Mouse (Mus musculus) myocyte (in vitro differentiated cells): ENCODE results near the gene Tinag.

ENCODE experiments used
- E2F4 ChIP-seq: IDR thresholded peaks from one replicate; pipeline ENCODE4 v1.6.1; 2011; ENCODE audit warnings: mild to moderate bottlenecking, control low read depth, moderate library complexity; ENCODE audit not compliant: insufficient read depth
- MAX ChIP-seq: IDR thresholded peaks from one replicate; pipeline ENCODE4 v1.6.1; 2011; ENCODE audit warnings: low read depth, mild to moderate bottlenecking, control low read depth
- MYOD1 ChIP-seq, 3 experiments: IDR thresholded peaks; one replicate each; pipeline ENCODE4 v1.6.1; 2011; ENCODE audit warnings: control low read depth in 2 of 3, low read depth in 2 of 3, mild to moderate bottlenecking in 2 of 3, moderate library complexity in 1 of 3; ENCODE audit not compliant: insufficient read length in 2 of 3, control insufficient read depth in 1 of 3
- MYOG ChIP-seq, 3 experiments: IDR thresholded peaks; one replicate each; pipeline ENCODE4 v1.6.1; 2011; ENCODE audit warnings: control low read depth in 2 of 3, low read depth in 2 of 3, mild to moderate bottlenecking in 2 of 3; ENCODE audit not compliant: insufficient read length in 2 of 3, control insufficient read depth in 1 of 3, insufficient read depth in 1 of 3
- POLR2A ChIP-seq: IDR thresholded peaks from one replicate; pipeline ENCODE4 v1.6.1; 2011; ENCODE audit warnings: low read depth, mild to moderate bottlenecking, control low read depth, moderate library complexity; ENCODE audit not compliant: insufficient read length
- POLR2AphosphoS2 ChIP-seq: IDR thresholded peaks from one replicate; pipeline ENCODE4 v1.6.1; 2011; ENCODE audit warnings: low read depth, control low read depth; ENCODE audit not compliant: insufficient read length
- TCF12 ChIP-seq: IDR thresholded peaks from one replicate; pipeline ENCODE4 v1.6.1; 2011; ENCODE audit warnings: mild to moderate bottlenecking, control low read depth; ENCODE audit not compliant: poor library complexity, insufficient read depth, severe bottlenecking

- TF ChIP-seq POLR2A = no peak
- no peak for TF ChIP-seq TCF12
- TF ChIP-seq MAX = no peak
- no peak for TF ChIP-seq E2F4
- TF ChIP-seq MYOD1 (IDR thresholded peaks at IDR 0.05; ENCODE audit: control insufficient read depth in 1 of 3, insufficient read length in 2 of 3, low read depth in 2 of 3) = no peak
- TF ChIP-seq MYOG (IDR thresholded peaks at IDR 0.05; ENCODE audit: control insufficient read depth in 1 of 3, insufficient read depth in 1 of 3, insufficient read length in 2 of 3, low read depth in 2 of 3) = no peak
- TF ChIP-seq POLR2AphosphoS2 = no peak
Observed at GRCm38 (mm10) chr9:77035361-77035760, 10.2 kb downstream of the Tinag start.
